Mouse (Mus musculus) CD8-positive naive resting alpha-beta T cell, adult 2 months (primary cell): ENCODE results near the gene Ctsh.
"Not testable (repeated sequence)": the region's sequence is repeated elsewhere in the genome, so short reads cannot be mapped to it uniquely, and the experiment has no call there.

Source experiments
- DNase-seq, 2 experiments: peaks; one replicate each; pipeline ENCODE4 v3.0.0; 2022; ENCODE audit warnings: low read depth in 2 of 2, low spot score in 2 of 2

Gene Ctsh

DNA sequence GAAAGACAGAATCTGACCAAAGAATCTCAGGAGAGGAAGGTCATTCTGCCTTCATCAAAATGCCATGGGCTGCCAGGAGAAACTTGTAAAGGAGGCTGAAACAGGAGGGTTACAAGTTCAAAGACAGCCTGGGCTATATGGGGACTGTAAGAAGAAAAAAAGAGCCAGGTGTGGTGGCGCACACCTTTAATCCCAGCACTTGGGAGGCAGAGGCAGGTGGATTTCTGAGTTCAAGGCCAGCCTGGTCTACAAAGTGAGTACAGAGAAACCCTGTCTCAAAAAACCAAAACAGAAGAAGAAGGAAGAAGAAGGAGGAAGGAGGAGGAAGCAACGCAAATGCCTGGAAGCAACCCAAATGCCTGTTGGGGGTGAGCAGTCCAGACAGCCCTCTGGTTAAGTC, at the start of gene Ctsh:
TSS of gene Ctsh (plus strand) at position 301 of the 400 bp plus-strand sequence.
- DNase-seq, result no peak

DNA sequence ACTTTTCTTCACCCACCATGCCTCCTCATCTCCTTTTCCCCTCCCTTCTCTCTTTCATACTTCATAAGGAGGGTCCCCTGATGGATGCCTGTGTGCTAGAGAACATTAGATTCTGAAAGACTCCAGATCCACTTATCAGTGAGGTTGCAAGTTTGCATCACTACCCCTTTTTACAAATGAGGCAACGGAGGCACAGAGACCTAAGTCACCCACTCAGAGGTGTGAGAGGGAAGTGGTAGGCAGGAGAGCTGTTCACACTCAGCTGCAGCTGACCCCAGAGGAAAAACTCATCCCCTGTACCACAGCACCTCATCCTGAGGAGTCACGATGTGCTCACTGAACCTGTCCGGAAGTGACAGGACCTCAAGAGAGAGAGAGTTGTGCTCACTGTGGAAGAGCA, 47.5 kb upstream of the Ctsh start:
- no peak for DNase-seq

DNA sequence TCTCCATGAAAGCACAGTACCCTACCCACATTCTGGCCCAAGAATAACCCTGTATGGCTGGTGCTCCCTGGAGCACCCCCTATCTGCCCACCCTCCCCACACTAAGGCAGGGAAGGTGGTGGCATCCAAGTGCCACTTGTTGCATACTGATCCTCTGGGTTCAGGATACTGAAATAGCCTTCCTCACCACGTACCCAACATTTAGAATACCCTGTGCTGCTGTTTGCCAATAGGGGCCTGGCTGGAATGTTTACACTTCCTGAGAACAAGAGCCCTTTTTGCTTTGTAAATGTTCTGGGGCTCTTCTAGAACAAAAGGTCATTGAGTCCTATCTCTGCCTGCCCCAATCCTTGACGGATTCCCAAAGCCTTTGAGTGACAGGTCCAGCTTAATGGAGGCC, 46.9 kb upstream of the Ctsh start:
- DNase-seq, result no peak

DNA sequence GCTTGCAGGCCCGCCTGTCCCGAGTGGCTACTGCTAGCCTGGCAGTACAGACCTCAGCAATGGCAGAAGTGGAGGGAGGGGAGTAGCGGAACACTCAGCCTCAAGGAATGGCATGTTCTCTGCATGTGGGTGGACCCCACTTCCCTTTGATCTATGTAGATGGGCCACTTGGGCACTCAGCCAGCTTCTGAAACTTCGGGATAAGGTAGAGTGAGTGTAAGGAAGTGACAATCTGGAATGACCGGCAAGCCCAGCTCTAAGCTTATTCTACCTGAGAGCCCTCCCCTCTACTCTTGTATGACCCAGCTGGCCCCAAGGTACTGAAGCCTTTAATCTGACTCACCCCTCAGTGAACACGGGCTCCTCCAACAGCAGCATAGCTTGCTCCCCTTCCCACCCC, 45.8 kb upstream of the Ctsh start:
- no peak for DNase-seq

DNA sequence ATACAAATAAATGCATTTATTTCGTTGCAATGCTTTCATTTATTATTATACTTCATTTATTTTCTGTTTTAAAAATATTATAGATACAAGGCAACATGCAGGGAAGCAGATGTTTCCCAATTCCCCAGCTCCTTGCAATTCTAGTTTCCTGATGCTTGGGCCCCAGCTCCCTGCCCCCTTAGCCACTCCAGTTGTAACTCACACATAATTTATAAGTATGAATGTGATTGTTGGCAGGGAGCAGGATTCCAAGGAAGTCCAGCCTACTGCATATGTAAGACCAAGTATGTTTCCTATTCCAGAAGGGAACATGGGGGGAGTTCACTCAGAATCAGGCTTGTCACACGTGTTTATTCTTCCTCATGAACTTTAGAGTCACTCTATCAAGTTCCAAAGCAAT, 42.1 kb upstream of the Ctsh start:
- no peak for DNase-seq

DNA sequence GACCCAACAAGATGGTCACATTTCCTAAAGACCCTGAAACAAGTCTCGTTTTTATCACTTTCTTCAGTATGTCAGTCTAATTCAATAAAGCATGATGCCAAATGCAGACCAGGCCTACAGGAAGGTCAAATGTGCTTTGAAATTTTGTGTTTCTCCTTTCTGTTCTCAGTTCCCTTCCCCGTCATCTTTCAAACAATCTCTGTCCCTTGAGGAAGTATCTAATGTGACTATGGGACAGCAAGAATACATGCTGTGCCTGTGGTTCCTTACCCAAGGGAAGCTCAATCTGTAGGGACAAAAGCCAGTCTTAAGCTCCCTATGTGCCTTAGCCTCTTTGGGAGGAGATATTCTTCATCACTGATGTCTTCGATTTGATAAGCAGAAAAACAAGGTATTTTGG, 39.3 kb upstream of the Ctsh start:
- DNase-seq, result no peak

DNA sequence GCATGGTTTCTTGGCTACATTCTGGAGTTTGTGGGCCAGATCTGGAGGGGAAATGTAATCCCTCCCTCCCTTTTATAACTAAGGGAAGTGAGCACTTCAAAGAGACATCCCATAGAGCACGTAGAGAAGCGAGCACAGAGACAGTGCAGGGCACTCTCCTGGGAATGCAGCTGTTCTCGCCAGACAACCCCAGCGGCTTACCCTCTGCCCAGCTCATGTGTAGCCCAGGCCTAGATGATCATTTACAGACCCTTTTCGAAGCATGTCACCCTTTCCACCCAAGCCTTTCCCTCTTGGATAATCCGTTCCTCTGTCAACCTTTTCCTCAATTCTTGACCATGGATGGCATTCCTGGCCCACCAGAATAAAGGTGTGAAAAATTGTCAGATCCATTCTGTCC, 37.7 kb upstream of the Ctsh start:
- DNase-seq, result no peak

DNA sequence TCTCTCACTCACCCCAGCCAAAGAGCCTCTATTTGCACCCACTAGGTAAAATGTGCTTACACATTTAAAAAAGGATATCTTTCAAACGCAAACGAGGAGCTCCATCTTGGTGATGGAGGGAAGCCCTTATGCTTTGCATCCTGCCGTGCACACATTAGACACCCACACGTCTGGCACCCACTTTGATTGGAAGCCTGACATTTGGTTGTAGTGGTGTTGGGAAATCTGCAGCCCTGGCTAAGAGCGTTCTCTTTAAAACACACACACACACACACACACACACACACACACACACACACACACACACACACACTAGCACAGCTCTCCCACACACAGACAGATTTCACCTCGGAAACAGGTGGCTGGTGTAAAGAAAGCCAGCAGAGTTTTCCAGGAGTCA, 33.1 kb upstream of the Ctsh start:
- no peak for DNase-seq

DNA sequence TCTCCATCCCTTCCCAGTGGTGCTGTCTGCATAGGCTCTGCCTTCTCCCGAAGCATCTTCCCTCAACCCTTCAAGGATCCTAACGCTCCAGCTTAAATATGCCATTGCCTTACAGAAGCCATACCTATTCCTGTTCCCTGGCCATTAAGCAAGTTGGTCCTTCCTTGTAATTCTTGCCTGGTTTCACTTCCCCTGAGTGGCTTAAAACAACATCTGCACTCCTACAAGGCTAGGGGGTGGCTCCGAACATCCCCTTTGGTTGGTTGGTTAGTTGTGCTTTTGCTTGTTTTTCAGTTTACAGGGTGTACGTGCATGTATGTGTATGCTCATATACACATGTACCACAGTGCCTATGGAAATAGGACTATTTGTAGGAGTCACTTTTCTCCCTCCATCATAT, 32.5 kb upstream of the Ctsh start:
- DNase-seq, result no peak

DNA sequence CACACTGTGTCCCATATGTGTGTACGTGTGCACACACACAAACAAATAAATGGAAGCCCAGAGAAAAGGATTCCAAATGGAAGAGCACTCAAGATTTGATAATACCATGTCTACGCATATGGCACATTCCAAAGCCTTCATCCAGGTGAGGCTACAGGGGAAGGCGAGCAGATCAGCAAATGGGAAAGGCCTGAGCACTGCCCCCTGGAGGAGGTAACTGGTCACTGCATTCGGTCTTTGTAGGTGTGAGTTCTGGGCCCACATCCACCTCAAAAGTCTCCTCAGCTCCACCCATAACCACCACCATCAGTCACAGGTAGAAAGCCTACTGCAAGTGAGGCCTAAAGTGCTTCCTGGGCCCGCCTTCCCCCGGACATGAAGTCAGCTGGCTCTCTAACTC, 26.2 kb upstream of the Ctsh start:
- no peak for DNase-seq

DNA sequence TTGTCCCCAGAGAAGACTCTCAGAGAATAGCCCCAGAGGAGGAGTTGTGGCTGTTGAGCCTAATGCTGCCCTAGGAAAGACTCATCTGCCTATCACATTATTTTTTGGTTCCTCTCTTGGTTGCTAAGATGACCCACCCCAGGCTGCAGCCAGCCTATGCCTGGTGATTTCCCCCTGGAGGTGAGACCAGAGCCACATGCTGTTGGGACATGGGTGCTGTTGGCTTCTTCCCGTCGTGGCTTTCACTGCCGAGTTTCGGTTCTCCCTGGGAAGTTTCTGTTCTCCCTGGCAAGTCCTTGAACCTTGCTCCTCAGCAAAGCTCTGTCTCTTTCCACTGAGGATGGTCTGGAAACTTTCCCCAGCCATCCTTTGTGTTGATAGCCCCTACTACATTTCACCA, 20.0 kb upstream of the Ctsh start:
- DNase-seq, result no peak

DNA sequence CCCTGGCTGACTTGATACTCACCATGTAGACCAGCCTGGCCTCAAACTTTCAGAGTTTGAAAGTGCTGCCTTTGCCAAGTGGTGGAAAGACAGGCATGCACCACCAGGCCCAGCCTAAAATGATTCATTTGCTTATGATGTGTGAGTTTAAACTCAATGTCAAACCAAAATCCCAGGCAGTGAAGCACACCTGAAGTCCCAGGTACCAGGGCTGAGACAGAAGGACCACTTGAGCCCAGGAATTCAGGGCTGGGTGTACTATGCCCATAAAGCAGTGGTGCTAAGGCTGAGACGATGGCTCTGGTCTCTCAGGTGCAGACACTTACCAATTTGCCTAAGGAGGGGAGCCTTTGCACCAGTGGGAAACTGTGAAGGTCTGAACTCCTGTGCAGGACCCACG, 18.8 kb upstream of the Ctsh start:
- no peak for DNase-seq

DNA sequence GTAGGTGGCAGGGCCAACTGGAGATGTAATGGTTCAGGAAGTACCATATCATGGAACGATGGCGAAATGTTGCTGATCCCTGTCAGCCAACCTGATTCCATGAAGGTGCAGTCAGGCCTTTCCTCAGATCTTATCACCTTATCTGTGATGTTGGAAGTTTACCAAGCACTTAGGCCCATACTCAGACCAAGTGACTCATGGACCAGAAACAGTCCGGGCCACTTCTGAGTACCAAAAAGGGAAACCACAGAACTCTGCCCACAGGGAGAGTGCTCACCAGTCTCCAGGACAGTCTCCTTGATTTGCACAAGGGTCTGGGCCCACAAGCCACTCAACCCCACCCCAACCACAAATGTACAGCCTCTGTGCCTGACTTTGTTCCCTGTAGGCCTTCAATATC, 18.2 kb upstream of the Ctsh start:
- DNase-seq, result no peak

DNA sequence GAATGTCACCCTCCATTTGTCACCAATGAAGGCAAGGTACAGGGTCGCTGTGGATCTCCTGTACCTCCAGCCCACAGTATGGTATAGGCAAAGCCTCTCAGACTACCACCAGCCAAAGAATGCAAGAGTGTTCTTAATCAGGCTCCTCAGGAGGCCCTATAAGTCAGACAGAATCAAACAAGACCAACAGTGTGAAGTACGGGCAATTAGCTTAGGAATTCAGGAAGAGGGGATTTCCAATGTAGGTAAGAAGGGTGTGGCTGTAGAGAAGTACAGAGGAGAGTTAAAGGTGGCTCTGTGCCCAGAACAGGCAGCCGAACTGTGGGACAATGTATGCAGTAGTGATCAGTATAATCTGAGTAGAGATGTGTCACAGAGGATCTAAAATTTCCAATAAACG, 17.6 kb upstream of the Ctsh start:
- no peak for DNase-seq

DNA sequence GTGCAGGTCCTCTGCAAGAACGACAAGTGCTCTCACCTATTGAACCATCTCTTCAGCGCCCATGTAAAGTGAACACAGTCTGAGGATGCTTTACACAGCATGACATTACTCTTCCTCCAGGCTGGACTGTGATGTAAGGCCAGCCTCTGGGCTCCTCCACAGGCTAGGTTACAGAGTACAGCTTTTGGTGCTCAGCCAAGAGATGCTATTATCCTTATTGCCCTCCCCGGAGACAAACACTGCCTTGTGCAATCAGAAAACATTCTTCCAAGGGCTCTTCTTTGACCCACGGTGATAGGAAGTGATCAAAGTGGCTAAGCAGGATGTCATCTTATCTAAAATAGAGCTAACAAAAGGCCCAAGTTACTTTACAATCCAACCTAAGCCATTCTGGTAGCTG, 15.4 kb upstream of the Ctsh start:
- DNase-seq, result no peak

DNA sequence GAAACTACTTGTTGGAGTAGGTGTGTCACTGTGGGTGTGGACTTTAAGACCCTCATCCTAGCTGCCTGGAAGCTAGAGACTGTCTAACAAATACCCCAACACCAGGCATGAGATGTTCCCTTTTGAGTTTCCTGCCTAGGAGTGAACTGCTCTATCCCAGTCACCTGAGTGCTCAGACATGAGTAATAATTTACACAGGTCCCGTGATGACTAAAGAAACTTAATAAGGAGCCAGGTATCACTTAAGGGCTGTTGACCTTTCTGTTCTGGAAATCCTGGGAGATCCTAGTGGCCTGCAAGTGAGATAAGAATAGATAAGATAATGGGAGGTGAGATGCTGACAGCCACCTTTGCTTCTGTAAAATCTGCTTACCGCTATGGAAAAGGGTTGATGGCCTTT, 13.0 kb upstream of the Ctsh start:
- no peak for DNase-seq

DNA sequence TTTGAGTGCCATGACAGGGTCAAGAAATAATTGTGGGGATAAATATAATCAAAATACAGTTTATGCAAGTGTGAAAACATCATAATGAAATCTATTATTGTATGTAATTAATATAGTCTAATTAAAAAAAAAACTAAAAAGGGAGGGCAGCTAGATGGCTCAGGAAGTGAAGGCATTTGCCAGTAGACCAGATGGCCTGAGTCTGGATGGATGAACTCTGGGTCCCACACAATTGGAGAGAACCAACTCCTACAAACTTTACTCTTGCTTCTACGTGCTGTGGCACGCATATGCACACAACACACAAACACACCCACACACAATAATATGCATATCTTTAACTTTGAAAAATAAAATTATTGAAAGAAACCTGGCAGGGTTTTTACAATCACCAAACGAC, 12.4 kb upstream of the Ctsh start:
- no peak for DNase-seq

DNA sequence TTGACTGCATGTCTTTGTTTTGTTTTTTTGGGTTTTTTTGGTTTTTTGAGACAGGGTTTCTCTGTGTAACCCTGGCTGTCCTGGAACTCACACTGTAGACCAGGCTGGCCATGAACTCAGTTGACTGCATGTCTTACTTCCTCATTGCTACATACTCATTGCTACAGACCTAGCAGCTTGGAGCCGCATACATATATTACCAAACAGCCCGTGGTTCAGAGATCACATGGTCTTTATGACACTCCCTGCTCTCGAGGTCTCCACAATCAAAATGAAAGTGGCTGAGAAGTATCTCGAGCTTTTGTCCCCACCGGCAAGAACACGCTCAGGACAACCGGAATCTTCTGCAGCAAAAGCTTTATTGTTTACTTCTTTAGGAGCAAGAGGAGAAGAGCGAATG, 11.0 kb upstream of the Ctsh start:
- DNase-seq, result not testable (repeated sequence)

DNA sequence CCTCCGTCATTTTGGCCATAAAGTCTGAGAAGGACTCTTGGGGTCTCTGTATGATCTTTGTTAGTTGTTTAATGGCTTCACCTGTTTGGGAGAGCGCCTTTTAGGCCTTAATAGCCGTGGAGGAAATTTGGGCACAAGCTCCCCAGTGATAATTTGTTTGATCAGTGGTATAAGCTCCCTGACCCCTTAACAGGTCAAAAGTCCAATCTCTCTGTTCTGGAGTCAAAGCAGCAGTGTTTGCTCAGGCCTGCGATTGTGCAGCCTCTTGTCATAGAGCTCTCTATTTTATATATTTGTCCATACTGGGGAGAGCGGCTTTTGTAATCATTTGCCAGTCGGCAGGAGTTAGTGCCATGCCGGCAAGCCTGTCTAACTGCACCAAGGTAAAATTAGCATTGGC, 8.8 kb upstream of the Ctsh start:
- DNase-seq, result no peak

DNA sequence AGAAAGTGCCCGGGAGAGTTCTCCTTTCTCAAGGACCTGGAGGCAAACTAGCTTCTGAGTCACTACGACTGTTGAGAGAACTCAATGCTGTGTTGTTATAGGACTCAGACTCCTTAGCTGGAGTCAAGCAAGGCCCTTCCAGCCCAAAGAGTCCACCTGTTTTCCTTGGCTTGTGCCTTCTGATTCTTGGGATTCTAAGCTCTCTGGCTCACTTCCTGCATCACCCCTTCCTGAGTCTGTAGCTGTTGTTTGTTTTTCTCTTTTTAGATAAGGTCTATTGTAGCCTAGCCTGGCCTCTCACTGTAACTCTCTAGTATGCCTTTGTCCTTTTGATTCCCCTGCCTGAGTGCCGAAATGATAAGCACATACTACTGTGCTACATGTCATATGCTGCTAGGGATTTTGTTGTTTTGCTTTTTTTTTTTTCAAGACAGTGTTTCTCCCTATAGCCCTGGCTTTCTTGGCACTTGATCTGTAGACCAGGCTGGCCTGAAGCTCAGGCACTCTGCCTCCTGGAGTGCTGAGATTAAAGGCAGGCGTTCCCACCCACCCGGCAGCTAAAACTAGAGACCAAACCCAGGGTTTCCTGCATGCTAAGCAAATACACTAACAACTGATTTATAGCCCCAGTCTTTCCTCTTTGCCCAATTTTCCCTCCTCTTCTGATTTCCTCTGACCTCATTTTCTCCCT, 5.9 kb upstream of the Ctsh start:
- DNase-seq, result no peak

DNA sequence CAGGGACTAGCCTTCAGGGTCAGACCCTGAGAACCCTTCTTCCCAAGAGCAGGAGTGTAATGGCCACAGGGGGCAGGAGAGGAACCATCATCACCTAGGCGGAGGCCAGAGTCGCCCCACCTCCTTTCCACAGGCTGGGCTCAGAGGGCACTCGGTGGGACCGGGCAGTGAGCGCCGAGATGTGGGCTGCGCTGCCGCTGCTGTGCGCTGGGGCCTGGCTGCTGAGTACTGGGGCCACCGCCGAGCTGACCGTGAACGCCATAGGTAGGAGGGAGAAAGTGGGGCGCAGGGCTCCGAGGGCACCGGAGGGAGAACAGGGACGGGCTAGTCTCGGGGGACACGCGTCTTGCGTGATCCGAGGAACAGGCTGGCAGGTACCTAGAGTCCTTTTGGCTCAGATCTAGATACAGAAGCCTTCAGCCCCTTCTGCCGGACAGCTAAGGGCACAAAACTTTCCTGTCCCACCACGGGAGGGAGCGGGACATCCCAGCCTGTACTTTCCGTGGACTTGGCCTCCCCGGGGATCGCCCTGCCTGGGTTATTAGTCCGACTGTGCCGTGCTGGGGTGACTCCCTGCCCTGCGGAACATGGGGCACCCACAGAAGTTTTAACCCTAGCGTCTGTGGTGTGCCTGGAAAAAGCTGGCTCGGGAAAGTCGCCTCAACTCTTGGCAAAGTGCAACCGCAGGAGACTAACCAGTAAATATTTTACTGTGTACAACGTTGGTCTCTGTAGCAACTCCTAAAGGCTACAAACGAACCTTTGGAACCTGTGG, 606 bp downstream of the Ctsh start:
- DNase-seq, result no peak

DNA sequence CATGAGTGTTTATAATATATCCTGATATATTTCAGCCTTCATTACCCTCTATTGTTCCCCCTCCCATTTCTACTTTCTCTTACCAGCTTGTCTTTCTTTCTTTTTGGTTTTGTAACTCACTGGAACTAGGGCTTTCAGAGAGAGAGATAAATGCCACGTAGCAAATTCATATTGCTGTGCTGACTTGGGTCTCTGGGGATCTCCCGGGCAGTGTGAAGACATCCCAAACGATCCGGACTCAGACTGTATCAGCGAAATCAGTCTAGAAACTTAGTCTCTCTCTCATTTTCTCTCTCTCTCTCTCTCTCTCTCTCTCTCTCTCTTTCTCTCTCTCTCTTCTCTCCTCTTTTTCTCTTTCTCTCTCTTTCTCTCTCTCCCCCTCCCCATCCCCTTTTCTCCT, 1.5 kb downstream of the Ctsh start:
- DNase-seq, result no peak

DNA sequence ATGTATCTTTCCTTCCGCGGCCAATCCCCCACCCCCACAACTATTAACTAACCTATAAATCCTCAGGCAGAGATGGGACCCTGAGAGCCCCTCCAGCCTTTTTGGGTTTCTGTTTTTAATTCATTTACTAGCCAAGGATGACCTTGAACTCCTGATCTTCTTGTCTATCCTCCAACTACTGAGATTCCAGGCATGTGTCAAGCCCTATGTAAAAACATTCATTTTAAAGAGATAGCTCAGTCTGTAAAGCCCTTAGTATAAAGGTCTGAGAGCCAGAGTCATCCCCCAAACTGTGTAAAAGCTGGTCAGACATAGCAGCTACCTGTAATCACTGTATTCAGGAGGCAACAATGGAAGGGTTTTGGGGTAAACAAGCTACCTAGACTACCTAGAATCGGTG, 2.0 kb downstream of the Ctsh start:
- DNase-seq, result no peak
